Mouse (Mus musculus) limb, embryonic 12.5 days (tissue): ENCODE results near the gene Rufy1. TPM values are rescaled to one million over a fixed set of nuclear protein-coding genes. Genes with fewer than 3 reads are reported as not detected.

Experiments
- ATAC-seq: fragments of 200-750 bp; cut with Nextera tagmentation; 2 replicates; pipeline ENCODE4 v1.8.0; 2017; ENCODE audit warnings: low read depth, moderate TSS enrichment; ENCODE audit not compliant: insufficient number of reproducible peaks, insufficient read depth, low FRiP score, low TSS enrichment
- H3K27ac ChIP-seq: fragments of 300-500 bp; sonication (generic); 2 replicates; pipeline ENCODE4 v1.5.1; 2016; ENCODE audit warnings: mild to moderate bottlenecking, moderate library complexity
- H3K27me3 ChIP-seq: fragments of 300-500 bp; sonication (generic); 2 replicates; pipeline ENCODE4 v1.6.1; 2016; ENCODE audit warnings: mild to moderate bottlenecking, moderate library complexity
- H3K36me3 ChIP-seq: fragments of 300-500 bp; sonication (generic); 2 replicates; pipeline ENCODE4 v1.6.1; 2016; ENCODE audit warnings: mild to moderate bottlenecking, moderate library complexity
- H3K4me1 ChIP-seq: fragments of 300-500 bp; sonication (generic); replicated peaks from 2 replicates; pipeline ENCODE4 v1.6.1; 2016
- H3K4me2 ChIP-seq: fragments of 300-500 bp; sonication (generic); 2 replicates; pipeline ENCODE4 v1.6.1; 2016; ENCODE audit warnings: mild to moderate bottlenecking, moderate library complexity
- H3K4me3 ChIP-seq: fragments of 300-500 bp; sonication (generic); replicated peaks from 2 replicates; pipeline ENCODE4 v1.5.1; 2016; ENCODE audit warnings: mild to moderate bottlenecking
- H3K9ac ChIP-seq: fragments of 300-500 bp; sonication (generic); replicated peaks from 2 replicates; pipeline ENCODE4 v1.6.1; 2016; ENCODE audit warnings: mild to moderate bottlenecking, moderate library complexity
- H3K9me3 ChIP-seq: fragments of 300-500 bp; sonication (generic); 2 replicates; pipeline ENCODE4 v1.6.1; 2016; ENCODE audit warnings: mild to moderate bottlenecking, moderate library complexity
- WGBS: fragments of 180-500 bp; shearing (Covaris S2); methylation state at CpG from one replicate; pipeline ENCODE4 v1.1.7; 2016; 5-methylcytosine and 5-hydroxymethylcytosine counted together
- polyA plus RNA-seq: library from polyadenylated mRNA; unstranded; fragments of >200 nt; fragmentation: Nextera tagmentation; extraction: Ambion mirVana; gene quantifications from 2 replicates; pipeline ENCODE4 v1.2.1, GENCODE M21; 2016

The Rufy1 gene
- polyA plus RNA-seq, 1 experiment from 2014 or later = 28.1 TPM

GRCm38 (mm10) chr11:50376911-50377891 lies 53.7 kb downstream of the Rufy1 start, which contains the start of gene Hnrnph1:
Hnrnph1 (plus strand) TSS chr11:50376990.
- H3K4me3 ChIP-seq = peak within 1 kb of the TSS; percentile 94
- peaks cover 24% of the 10 kb centered on the region for H3K4me1 ChIP-seq
- H3K27me3 ChIP-seq = no peaks in the 10 kb centered on the region
- H3K4me2 ChIP-seq = peak within 1 kb of the TSS; percentile 81
- no peaks in the 10 kb centered on the region for H3K9me3 ChIP-seq
- peak within 1 kb of the TSS; percentile 99 for H3K9ac ChIP-seq
- under 1% methylated on average over 76 of the region's 76 CpGs for WGBS
- peaks cover 25% of the 10 kb centered on the region for H3K36me3 ChIP-seq
- peak; percentile 88 for ATAC-seq
- peak within 1 kb of the TSS; percentile 100 for H3K27ac ChIP-seq

GRCm38 (mm10) chr11:50376156-50376790 lies 54.7 kb downstream of the Rufy1 start:
- Histone ChIP-seq H3K27me3 (no peaks in the 10 kb centered on the region), H3K36me3 (peaks cover 19% of the 10 kb centered on the region), H3K4me2 (peak overlapping the region; percentile 81), H3K4me1 (peaks cover 23% of the 10 kb centered on the region), H3K9me3 (no peaks in the 10 kb centered on the region), H3K9ac (peak overlapping the region; percentile 80), H3K4me3 (peak overlapping the region; percentile 94), H3K27ac (peak overlapping the region; percentile 99)
- WGBS = 19% methylated on average over 10 of the region's 10 CpGs
- ATAC-seq = no peak

GRCm38 (mm10) chr11:50375421-50375820 lies 55.5 kb downstream of the Rufy1 start:
- WGBS = 93% methylated on average over 5 of the region's 5 CpGs
- no peak for ATAC-seq
- peaks cover 17% of the 10 kb centered on the region for H3K36me3 ChIP-seq
- no peaks in the 10 kb centered on the region for H3K9me3 ChIP-seq
- H3K4me3 ChIP-seq = no peak overlapping the region
- H3K4me1 ChIP-seq = peaks cover 21% of the 10 kb centered on the region
- H3K27me3 ChIP-seq = no peaks in the 10 kb centered on the region
- H3K4me2 ChIP-seq = no peak overlapping the region
- no peak overlapping the region for H3K27ac ChIP-seq
- no peak overlapping the region for H3K9ac ChIP-seq

- Histone ChIP-seq H3K36me3 (peaks cover 9% of the 10 kb centered on the region), H3K4me1 (peaks cover 17% of the 10 kb centered on the region), H3K27me3 (no peaks in the 10 kb centered on the region), H3K9me3 (no peaks in the 10 kb centered on the region), H3K9ac (no peak overlapping the region), H3K27ac (no peak overlapping the region), H3K4me3 (no peak overlapping the region), H3K4me2 (no peak overlapping the region)
- no peak for ATAC-seq
- 87% methylated on average over 13 of the region's 13 CpGs for WGBS
These were observed 56.5 kb downstream of the Rufy1 start for GRCm38 (mm10) chr11:50374286-50375015.

GRCm38 (mm10) chr11:50373621-50374020 lies 57.3 kb downstream of the Rufy1 start:
- no peak overlapping the region for H3K27ac ChIP-seq
- WGBS = 94% methylated on average over 1 of the region's 1 CpGs
- no peak for ATAC-seq
- H3K4me2 ChIP-seq = no peak overlapping the region
- peaks cover 12% of the 10 kb centered on the region for H3K4me1 ChIP-seq
- no peaks in the 10 kb centered on the region for H3K27me3 ChIP-seq
- H3K4me3 ChIP-seq = no peak overlapping the region
- no peaks in the 10 kb centered on the region for H3K9me3 ChIP-seq
- no peak overlapping the region for H3K9ac ChIP-seq
- H3K36me3 ChIP-seq = 0 out of 2 replicates have a peak, but pooled peaks cover under 1% of the 10 kb centered on the region

- Histone ChIP-seq H3K4me1 (peaks cover 12% of the 10 kb centered on the region), H3K9ac (no peak overlapping the region), H3K27me3 (no peaks in the 10 kb centered on the region), H3K4me2 (no peak overlapping the region), H3K36me3 (no peaks in the 10 kb centered on the region), H3K27ac (no peak overlapping the region), H3K9me3 (no peaks in the 10 kb centered on the region), H3K4me3 (no peak overlapping the region)
- no peak for ATAC-seq
These were observed 57.8 kb downstream of the Rufy1 start for GRCm38 (mm10) chr11:50373086-50373485.

- H3K36me3 ChIP-seq = no peaks in the 10 kb centered on the region
- 96% methylated on average over 1 of the region's 1 CpGs for WGBS
- H3K27ac ChIP-seq = no peak overlapping the region; the same call in 1 of the 2 replicates
- no peak for ATAC-seq
- H3K4me2 ChIP-seq = peak overlapping the region; percentile 63
- peaks cover 12% of the 10 kb centered on the region for H3K4me1 ChIP-seq
- no peaks in the 10 kb centered on the region for H3K9me3 ChIP-seq
- H3K4me3 ChIP-seq = peak overlapping the region; percentile 38; the same call in 1 of the 2 replicates
- no peaks in the 10 kb centered on the region for H3K27me3 ChIP-seq
- peak overlapping the region; percentile 67; the same call in 1 of the 2 replicates for H3K9ac ChIP-seq
These were observed 59.0 kb downstream of the Rufy1 start for GRCm38 (mm10) chr11:50371911-50372310.

GRCm38 (mm10) chr11:50371399-50371841 lies 59.5 kb downstream of the Rufy1 start:
- WGBS = 3% methylated on average over 18 of the region's 18 CpGs
- Histone ChIP-seq H3K4me2 (peak overlapping the region; percentile 63), H3K9me3 (no peaks in the 10 kb centered on the region), H3K4me3 (peak overlapping the region; percentile 38), H3K4me1 (peaks cover 10% of the 10 kb centered on the region), H3K9ac (peak overlapping the region; percentile 67), H3K27me3 (no peaks in the 10 kb centered on the region), H3K36me3 (no peaks in the 10 kb centered on the region), H3K27ac (peak overlapping the region; percentile 56)
- ATAC-seq = no peak

GRCm38 (mm10) chr11:50370969-50371368 lies 60.0 kb downstream of the Rufy1 start:
- Histone ChIP-seq H3K4me3 (peak overlapping the region; percentile 38), H3K27ac (peak overlapping the region; percentile 17; the same call in 1 of the 2 replicates), H3K9ac (no peak overlapping the region), H3K36me3 (no peaks in the 10 kb centered on the region), H3K27me3 (no peaks in the 10 kb centered on the region), H3K4me2 (peak overlapping the region; percentile 63), H3K4me1 (peaks cover 5% of the 10 kb centered on the region), H3K9me3 (no peaks in the 10 kb centered on the region)
- no peak for ATAC-seq
- WGBS = 65% methylated on average over 4 of the region's 4 CpGs

- Histone ChIP-seq H3K4me2 (no peak overlapping the region), H3K36me3 (no peaks in the 10 kb centered on the region), H3K27ac (no peak overlapping the region), H3K27me3 (no peaks in the 10 kb centered on the region), H3K4me1 (0 out of 2 replicates have a peak, but pooled peaks cover 3% of the 10 kb centered on the region), H3K4me3 (no peak overlapping the region), H3K9me3 (no peaks in the 10 kb centered on the region), H3K9ac (no peak overlapping the region)
- no peak for ATAC-seq
- 87% methylated on average over 5 of the region's 5 CpGs for WGBS
These were observed 61.5 kb downstream of the Rufy1 start for GRCm38 (mm10) chr11:50369360-50369911.
